Mouse (Mus musculus) small intestine, adult 2 months (tissue): ENCODE measurements around the gene Ptprm.

Experiments used
- CTCF ChIP-seq: fragments of 200-500 bp; IDR thresholded peaks from 2 replicates; pipeline ENCODE4 v1.5.1; 2012; ENCODE audit warnings: low read depth, mild to moderate bottlenecking, control low read depth, inconsistent platforms, low read length, moderate library complexity, mixed read lengths; ENCODE audit not compliant: insufficient replicate concordance, insufficient read length; ENCODE audit errors: extremely low read depth
- POLR2A ChIP-seq: fragments of 200-500 bp; IDR thresholded peaks from 2 replicates; pipeline ENCODE4 v1.6.1; 2012; ENCODE audit warnings: low read depth, mild to moderate bottlenecking, control low read depth, inconsistent platforms, low read length, moderate library complexity

- TF ChIP-seq POLR2A (no peak), CTCF (no peak)
Measured at GRCm38 (mm10) chr17:67102051-67102450, 252.2 kb downstream of the Ptprm start.
